Mouse (Mus musculus): ENCODE results near the gene Fndc3a. TPM values are rescaled to one million over a fixed set of nuclear protein-coding genes. Genes with fewer than 3 reads are reported as not detected.

Fndc3a gene
- total RNA-seq, 4 experiments from 2014 or later = 44.5 to 51.4 (median 46.5) TPM

GRCm38 (mm10) chr14:72555846-72556245, 154.0 kb downstream of the Fndc3a start:
- no peak for DNase-seq (ENCODE audit: low spot score in 2 of 2)

DNA sequence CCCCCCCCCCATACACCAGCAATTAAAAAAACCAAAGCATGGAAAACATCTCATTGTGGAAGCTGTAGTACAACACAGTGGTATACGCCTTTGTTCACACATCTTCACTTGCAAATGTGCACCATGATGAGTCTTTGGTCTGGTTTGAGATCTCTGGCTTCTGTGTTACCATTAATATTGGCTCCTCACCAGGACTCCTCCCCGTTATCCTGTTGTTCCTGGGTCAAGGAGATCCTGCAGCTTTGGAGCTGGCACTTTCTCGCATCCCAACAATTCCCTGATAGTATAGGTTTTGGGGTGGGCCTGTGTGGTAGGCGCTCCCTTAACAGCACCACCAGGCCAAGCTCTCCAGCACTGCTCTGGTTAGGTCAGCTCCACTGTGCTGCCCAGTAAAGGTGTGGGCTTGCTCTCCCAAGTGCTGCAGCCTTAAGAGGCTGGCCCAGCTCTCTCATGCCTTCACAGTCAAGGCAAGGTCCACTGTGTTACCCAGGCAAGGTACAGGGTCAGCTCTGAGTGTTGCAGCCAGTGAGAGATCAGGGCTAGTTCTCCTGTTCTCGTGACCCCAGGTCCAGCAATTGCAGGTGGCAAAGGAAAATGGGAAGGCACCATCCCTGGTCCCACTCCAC, 173.3 kb downstream of the Fndc3a start:
- DNase-seq (ENCODE audit: low spot score in 2 of 2) = no peak

DNA sequence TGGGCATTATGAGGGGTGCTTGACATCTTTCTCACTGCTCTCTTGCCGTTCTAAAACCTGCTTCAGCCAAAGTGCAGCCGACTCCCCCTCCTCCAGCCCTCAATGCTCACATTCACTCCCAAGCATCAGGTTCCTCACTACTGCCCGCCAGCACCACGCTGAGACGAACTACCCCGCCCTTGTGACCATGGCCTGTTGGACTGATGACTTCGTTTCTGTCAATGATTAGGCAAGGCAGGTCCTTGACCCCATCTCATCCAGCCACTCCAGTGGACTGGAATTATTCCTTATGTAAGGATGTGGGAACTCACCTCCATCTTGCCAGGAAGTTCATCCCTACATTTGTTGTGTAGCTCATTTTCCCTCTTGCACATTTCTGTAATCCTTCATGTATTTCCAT, 175.9 kb downstream of the Fndc3a start:
- DNase-seq (ENCODE audit: low spot score in 2 of 2) = no peak

GRCm38 (mm10) chr14:72532028-72532917, 177.5 kb downstream of the Fndc3a start:
- no peak for DNase-seq (ENCODE audit: low spot score in 2 of 2)

GRCm38 (mm10) chr14:72527126-72527525, 182.7 kb downstream of the Fndc3a start:
- no peak for DNase-seq (ENCODE audit: low spot score in 2 of 2)

DNA sequence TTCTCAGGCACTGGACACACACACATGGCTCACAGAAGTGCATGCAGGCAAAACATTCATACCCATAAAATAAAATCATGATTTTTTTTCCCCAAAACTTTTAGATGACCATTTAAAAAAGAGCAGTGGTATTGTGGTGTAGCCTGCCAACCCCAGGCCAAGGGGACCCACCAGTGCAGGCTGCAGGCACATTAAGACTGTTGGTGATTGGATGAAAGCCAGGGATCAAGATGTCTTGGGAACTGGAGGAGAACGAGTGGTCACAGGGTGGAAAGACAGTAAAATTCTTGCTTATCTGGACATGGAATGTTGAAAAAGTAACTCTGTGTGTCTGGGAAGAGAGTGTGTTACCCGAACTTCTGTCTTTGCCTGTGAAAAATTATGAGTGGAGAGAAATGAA, 190.2 kb downstream of the Fndc3a start:
- no peak for DNase-seq (ENCODE audit: low spot score in 2 of 2)

DNA sequence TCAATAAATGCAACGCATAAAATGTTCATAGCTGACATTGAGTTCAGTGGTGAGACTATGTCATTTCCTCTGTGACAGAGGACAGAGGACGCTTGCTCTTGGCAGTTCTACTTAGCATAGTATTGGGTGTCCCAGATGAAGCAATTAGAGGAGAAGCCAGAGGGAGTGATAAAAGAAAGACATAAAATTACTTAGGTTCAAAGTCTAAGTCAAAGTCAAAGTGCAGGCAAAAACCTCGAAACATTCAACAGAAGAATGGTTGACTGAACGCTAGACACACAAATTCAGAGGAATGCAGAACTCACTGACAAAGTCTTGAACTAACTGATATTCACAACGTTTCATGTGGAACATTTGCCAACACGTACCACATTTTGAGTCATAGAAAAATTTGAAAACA, 191.0 kb downstream of the Fndc3a start:
- DNase-seq (ENCODE audit: low spot score in 2 of 2) = no peak

DNA sequence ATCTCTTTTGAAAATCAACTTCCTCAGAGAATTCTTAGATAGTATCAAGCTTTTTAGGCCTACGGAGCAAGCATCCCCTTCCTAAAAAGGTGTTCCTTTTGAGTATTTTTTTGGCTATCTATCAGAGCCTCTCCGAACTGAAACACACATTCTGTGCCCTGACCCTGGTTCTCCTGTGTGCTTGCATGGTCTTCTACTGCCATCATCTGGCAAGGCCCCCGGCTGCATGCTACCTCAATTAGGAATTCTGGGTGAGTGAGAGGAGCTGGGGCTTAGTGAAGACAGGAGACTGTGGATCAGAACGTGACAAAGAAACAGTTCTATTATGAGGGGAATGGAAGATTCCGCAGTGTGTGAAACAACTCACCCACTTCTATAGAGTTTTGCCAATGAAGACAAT, 193.4 kb downstream of the Fndc3a start:
- DNase-seq (ENCODE audit: low spot score in 2 of 2) = peak in 1 of 2 experiments; percentile 13

DNA sequence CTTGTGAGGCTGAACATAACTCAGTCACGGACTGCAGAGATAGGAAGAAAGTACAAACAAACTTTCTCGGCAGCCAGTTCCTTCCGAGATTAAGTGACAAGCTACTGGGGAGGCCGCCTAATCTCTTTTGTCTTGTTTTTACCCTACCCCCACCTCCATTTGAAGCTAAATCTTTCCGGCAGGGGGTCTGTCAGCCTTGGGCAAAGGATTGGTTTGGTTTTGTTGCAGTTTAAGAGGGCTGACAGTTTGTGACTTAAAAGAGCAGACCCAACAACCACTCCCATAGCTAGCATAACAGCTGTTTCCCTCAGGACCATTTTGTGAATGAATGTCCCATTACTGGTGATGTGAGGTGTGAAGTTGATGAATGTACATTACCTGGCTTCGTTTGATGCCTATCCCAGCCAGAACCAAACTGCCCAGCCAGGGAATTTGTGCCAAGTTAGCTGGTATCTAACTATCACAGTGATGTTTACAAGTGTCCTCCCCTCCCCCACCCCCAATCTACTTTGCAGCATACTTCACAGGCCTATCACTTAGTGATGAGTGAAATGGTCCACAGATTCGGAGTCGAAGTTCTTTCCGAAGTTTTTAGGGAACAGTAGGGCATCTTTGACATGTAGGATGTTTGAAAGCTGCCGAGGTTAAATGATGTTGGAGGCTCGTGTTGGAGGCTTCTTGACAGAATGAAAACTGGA, 202.9 kb downstream of the Fndc3a start:
- DNase-seq (ENCODE audit: low spot score in 2 of 2) = no peak

GRCm38 (mm10) chr14:72506018-72506722, 203.6 kb downstream of the Fndc3a start:
- no peak for DNase-seq (ENCODE audit: low spot score in 2 of 2)

DNA sequence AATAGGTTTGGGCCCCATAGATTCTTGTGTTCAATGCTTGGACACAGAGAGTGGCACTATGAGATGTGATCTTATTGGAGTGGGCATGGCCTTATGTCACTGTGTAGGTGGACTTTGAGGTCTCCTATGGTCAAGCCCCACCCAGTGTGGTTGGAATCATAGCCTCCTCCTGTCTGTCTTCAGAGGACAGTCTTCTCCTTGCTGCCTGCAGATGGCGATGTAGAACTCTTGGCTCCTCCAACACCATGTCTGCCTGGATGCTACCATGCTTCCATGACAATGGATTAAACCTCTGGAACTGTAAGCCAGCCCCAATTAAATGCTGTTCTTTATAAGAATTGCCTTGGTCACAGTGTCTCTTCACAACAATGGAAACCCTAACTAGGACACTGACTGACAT, 204.8 kb downstream of the Fndc3a start:
- DNase-seq (ENCODE audit: low spot score in 2 of 2) = no peak

DNA sequence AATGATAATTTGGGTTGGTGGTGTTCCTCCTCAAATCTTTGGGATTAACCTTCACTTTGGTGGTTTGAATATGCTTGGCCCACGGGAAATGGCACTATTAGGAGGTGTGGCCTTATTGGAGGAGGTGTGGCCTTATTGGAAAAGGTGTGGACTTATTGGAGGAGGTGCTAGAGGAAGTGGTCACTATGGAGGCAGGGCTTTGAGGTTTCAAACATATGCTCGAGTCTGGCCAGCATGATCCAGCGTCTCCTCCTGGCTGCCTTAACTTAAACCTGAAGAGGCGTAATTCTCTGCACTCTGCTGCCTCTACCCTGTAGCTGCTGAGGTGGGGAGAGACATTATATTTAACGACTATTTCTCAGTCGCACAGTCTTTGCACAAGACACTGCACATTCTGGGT, 206.6 kb downstream of the Fndc3a start:
- no peak for DNase-seq (ENCODE audit: low spot score in 2 of 2)

DNA sequence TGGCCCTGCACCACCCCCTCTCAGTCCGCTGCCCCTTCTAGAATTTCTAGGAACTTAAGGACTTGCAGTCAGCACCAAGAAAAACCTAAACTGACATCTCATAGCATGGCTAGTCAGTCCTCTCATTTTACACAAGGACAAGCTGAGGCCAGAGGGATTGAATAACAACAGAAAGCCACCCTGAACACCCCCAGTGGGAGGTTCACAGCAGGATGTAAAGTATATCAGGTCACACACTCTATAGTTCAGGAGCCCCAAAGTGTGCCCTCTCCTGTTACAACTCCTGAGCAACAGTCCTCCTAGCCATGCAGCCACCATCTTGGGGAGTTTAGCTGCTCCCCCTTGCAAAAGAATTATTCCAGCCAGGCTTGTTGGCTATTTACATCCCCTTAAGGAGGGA, 216.0 kb downstream of the Fndc3a start:
- DNase-seq (ENCODE audit: low spot score in 2 of 2) = no peak

DNA sequence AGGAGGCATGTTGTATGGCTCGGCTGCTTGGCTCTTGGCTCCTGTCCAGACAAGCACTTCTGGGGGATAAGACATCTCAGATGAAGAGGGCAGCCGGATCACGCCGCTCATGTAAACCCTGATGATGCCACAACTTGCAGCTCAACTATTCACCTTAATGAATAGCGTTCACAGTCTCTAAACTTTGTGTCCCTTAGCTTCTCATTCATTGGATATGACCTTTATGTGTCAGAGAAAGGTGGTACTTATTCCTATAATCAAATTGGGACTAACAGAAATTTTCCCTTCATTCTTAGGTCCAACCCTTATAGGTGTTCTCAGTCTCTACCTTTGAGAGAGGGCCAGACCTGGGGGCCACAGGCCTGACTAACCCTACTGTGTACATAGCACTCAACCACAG, 218.1 kb downstream of the Fndc3a start, which contains the start of gene Gm9195:
TSS of gene Gm9195 (minus strand) at position 101 of the 400 bp plus-strand sequence.
- DNase-seq (ENCODE audit: low spot score in 2 of 2) = no peak

DNA sequence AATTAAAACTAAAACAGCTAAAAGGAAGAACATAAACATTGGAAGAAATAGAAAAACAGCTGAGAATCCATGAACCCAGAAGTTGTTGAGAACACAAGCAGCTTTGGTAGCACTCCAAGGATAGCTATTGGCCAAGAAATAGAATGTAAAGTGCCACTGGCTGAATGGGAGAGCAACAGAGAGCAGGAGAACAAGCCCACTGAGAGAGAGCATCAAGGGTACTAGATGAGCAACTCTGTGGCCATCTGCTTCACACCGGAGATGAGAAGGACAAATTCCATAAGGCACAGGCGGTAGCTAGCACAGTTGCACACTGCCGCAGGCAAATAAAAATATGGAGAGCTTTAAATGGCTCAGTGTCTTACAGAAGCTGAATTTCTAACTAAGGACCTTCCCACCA, 219.4 kb downstream of the Fndc3a start:
- no peak for DNase-seq (ENCODE audit: low spot score in 2 of 2)

Other genes with a start within 250 kb of the Fndc3a start
- gene Gm9195, start 218.2 kb downstream of the Fndc3a start, total RNA-seq (2022) = not detected